Mouse (Mus musculus): ENCODE data around the gene Eci2.
"Not testable (repeated sequence)": the region's sequence is repeated elsewhere in the genome, so short reads cannot be mapped to it uniquely, and the experiment has no call there.

Eci2 gene

DNA sequence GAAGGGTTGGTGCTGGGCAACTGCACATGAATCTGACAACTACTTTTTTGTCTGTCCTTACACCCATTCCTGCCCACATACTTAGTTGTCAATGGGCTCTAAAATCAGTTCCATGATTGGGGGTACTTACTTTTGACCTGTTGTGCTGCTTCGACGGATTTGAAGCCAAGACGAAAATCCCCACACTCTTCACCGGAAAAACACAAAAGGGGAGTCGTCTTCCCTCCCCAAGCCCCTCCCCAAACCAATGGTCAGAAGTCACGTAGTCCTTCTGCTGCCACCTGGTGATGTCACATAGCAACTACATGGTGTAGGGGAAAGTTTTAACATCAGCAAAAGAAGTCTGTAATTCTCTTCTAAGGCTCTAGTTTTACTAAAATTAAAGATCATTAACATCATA lies at the start of gene Eci2:
Gene Eci2 (minus strand): TSS at position 218 of the 400 bp plus-strand sequence.
- DNase-seq: no peak

GRCm38 (mm10) chr13:35074862-35075261 lies 48.0 kb upstream of the Eci2 start:
- no peak for DNase-seq

GRCm38 (mm10) chr13:35070485-35071472 lies 43.9 kb upstream of the Eci2 start:
- DNase-seq: no peak

DNA sequence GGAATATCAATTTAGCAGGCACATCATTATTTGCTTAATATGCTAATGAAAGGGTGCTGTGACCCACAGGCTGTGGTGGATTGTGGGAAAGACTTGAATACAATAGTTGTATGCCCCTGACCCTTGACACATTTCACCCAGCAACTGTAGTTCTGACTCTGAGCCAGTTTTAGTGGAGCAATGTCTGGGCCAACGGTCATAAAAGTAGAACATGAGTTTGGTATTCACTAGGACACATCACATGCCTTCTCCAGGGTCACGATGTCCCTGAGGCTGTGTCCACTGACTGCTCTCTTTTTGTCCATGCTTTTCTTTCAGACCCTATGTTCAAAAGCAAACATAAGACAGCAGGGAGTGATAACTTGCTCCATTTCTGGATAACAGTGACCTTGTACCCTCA lies 40.2 kb upstream of the Eci2 start:
- DNase-seq: no peak

DNA sequence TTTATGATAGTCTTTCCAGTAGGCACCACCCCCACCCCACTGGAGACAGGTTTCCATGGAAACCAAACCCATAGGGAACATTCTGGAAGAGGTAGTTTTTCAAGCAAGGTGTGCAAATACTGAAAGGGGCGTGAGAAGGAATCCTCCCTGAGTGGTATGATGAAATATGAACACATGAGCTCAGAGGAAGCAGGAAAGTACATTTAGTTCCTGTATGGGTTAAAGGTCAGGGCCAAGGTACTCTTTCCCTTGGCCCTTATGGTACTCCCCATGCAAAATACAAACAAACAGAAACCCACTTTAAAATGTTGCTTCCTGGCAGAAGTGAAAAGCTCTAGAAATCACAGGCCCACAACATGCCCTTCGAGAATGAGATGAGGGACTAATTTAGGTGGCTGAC lies 39.1 kb upstream of the Eci2 start:
- no peak for DNase-seq

- no peak for DNase-seq
These were observed 37.5 kb upstream of the Eci2 start for GRCm38 (mm10) chr13:35064381-35064780.

- no peak for DNase-seq
These were observed 31.2 kb upstream of the Eci2 start for GRCm38 (mm10) chr13:35058145-35058544.

DNA sequence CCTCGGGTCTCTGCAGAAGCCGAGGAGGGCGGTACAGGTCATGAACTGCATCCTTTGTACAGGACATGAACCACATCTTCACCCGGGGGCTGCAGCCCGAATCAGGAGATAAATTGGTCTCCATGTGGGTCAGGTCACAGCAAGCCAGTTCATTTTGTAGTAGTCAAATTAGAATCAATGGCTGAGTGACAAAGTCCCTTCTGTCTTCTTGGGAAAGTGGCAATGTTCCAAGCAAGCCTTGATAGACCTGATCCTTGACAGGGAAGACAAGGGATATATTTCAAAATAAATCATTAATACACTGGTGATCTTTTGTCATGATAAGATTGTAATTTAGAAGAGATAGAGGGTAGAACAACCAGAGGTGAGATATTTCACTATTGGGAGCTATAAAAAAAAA lies 9.6 kb upstream of the Eci2 start:
- no peak for DNase-seq

- no peak for DNase-seq
These were observed 8.8 kb upstream of the Eci2 start for GRCm38 (mm10) chr13:35035731-35036130.

DNA sequence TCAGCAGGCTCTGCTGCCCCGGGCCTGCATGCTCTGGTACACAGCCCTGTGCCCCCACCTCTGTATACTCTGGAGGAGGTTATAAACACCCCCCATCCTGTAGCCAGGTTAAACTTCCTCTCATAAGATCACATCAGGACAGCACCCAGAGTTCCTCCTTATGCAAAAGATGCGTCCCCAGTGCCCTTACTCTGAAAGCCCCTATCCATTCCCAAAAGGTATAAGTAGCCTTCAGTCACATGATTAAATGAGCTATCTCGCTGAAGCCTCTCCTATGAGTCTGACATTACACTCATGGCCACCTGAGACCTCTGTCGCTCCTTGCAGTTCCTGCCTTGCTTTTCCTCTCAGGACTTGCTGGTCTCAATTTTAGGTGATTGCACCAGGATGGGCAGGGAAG lies 6.7 kb upstream of the Eci2 start:
- DNase-seq: no peak

DNA sequence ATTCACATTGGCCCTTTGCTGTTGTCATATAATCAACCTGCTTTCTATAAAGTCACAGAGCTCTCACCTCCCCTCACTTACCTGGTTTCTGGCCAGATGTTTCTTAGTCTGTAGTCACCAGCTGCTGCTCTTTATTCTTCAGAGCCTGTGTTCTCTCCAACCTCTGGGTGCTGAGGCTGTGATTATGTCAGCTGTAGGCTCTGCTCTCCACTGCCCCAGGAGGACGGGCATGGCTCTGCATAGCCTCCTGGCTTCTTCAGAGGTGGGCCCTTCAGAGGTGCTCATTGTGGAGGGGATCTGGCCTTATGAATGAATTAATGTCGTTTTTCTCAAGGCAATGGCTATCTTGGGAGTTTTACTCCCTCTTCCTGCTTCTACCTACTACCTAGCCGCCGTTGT lies 4.8 kb upstream of the Eci2 start:
- DNase-seq: no peak

DNA sequence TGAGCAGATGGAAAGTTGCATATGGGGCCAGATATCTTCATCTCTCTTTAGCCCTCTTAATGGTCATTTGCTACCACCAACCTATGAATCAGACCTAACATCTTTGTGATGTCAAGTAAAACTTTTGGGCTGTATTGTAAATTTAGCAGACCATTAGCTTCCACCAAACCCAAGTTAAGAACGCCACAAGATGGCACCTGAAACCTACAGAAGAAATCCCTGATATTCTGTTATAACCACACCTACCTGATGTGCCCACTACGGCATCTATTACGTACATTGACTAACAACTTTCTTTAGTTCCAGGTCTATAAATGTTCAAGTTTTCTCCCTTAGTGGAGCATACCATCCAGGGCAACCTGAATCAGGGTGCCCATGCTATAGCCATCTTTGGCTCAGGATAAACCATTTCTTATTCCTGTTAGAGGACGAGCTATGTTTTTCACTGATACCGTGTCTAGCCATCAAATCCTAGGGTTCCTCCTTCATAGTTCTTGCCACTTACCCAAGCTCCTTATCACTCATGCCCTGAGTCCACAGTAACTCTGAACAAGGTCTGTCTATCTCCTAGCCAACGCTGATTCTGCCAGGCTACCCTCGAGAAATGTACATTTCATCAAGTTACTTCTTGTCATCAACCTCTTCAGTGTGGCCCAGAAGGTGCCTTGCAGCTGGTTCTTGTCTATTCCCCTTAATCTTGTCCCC lies 4.2 kb upstream of the Eci2 start:
- no peak for DNase-seq

GRCm38 (mm10) chr13:35028365-35028764 lies 1.5 kb upstream of the Eci2 start:
- DNase-seq: no peak

DNA sequence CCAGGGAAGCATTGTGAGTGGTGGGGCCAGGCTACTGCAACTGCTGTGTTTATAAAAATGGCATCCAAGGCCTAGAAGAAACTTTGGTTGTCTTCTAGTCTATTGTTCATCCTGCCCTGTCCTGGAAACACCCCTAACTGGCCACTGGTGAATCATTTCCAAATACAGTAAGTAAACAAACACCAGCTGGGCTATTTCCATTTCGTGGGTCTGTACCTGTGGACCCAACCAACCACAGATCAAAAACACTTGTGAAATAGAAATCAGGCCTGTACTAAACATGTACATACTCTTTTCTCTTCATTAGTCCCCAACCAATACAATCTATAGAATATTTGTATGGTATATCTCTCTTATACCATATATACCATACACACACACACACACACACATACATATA lies 3.5 kb downstream of the Eci2 start:
- DNase-seq: not testable (repeated sequence)

DNA sequence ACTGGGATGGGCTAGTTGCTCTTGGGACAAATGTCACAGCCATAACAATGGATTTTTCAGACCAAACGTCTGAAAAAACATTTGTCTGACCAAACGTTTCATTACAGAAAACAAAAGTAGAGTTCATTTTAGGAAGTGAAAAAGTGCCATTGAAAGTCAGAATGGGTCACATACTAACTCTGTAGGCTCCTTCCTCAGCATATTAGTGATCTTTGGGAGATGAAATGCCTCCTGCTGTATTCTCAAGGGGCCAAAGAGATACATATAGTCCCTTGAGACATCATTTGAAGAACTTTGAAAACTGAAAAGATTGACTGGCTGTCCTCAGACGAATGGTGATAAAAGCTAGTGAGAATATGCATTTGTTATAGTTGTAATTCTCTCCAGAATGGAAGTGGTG lies 6.5 kb downstream of the Eci2 start:
- no peak for DNase-seq

- no peak for DNase-seq
These were observed 7.9 kb downstream of the Eci2 start for GRCm38 (mm10) chr13:35018866-35019536.

DNA sequence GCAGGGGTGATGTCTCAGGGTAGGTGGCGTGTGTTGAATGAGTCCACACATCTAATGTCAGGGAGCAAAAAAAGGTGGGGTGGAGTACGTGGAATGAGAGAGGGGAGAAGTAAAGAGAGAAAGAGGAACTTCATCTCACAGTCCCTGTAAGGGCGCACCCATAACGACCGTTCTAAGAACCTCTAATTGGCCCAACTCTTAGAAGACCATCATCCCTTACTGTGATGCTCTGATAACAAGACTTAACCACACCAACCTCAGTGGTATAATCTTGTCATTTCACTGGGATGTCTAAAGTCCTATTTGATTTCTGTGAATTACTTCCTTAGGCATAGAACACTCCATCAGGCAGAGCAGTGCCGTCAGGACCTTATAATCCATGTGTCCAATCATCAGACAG lies 9.5 kb downstream of the Eci2 start:
- no peak for DNase-seq

GRCm38 (mm10) chr13:35016067-35016466 lies 10.8 kb downstream of the Eci2 start:
- no peak for DNase-seq

DNA sequence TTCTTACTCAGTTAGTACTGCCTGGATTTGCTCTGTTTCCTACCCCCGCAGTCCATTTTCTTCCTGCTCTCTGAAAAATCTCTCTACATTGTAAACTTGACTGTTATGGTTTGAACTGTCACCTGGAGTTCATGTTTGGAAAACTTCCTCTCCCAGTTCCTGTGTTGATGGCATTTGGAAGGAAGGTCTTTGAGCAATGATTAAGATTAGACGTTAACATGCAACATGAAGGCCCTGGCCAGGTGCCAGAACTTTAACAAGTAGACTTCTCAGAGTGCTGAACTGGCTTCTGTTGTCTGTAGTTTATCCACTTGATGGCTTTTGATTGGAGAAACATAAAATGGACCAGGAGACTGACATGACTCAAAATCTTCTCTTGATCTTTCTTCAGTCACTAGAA lies 31.0 kb downstream of the Eci2 start:
- DNase-seq: no peak

DNA sequence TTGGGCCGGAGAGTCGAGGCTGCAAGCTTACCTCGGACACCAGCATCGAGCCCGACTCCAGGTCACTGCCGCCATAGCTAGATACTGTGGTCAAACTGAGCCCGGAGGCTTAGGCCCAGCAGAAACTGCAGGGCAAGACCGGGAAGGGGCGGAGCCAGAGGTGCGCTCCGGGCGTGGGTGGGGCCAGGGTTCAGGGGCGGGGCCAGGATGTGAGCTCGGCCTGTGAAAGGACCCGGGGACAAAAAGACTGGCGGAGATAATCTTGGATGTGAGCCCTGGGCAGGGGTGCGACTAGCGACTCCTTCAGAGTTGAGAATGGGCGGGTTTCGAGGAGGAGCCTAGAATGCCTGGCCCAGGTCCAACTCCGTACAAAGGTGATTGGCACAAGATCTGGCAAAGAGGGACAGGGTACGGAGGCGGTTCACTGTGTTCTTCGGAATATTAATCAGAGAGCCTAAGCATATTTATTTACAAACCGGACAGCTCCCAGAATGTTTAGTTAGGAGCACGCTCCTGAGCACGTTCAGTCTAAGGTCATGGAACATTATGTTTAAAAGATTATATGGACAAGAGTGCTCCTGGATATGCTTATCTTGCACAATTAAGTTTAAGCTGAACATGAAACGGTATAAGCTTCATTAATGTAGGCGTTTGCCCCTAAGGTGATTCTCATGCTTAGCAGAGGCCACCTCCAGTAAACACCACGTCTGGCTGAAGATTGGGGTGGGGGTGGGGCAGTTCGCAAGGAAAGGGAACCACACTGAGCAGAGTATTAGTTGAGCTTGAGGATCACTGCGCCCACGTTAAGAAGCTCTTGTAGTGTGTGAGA lies 32.7 kb downstream of the Eci2 start:
- peak; percentile 90 for DNase-seq

GRCm38 (mm10) chr13:34993595-34993982 lies 33.3 kb downstream of the Eci2 start:
- no peak for DNase-seq

DNA sequence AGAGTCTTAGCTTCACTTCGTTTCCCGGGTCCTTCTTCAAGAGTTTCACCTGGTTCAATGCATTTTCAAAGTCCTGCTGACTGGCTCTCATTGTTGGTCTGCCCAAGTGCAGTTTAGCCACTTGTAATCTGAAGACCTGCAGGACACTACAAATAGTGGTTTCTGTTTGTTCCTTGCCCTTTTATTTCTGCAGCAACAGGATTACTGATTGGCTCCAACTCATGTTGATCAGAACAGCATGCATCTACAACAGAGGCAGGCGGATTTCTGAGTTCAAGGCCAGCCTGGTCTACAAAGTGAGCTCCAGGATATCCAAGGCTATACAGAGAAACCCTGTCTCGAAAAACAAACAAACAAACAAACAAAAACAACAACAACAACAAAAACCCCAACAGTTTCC lies 33.8 kb downstream of the Eci2 start:
- no peak for DNase-seq
